Mouse (Mus musculus): ENCODE measurements around the gene Grwd1.
"Not testable (repeated sequence)": the region's sequence is repeated elsewhere in the genome, so short reads cannot be mapped to it uniquely, and the experiment has no call there.

Gene Grwd1

DNA sequence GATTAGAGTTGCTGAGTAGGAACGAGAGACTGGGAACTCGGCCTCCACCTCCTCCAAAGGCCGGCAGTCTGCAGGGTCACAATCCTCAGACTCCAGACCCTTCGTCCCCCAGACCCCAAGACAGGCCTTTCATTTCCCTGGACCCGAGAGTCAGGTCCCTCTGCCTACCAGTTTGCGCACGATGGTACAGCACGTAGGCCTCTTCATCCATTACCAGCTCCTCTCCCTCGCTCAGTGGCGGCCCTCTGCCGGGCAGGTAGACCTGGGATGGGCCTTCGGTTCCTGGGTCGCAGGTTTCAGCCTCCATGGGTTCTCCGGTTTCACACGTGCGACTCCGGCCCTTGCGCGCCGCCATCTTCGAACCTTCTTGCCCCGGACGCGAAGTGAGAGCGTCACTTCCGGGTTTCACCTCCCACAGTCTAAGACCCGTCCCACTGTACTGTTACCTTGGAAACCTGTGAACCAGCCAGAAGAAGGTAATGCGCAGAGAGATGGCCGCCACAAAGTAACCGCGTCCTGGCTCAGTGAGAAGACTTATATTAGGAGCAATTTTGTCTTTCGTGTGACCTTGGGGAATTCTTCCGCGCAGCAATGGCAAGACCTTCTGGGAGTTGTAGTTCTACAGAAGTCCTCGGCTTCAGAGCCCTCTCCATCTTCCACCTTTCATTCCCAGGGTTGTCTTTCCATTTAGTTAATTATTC is at the start of gene Grwd1:
TSS of gene Grwd1 (minus strand) at position 518 of the 701 bp plus-strand sequence.
- DNase-seq (ENCODE audit: low read depth, low spot score) = peak; percentile 92

DNA sequence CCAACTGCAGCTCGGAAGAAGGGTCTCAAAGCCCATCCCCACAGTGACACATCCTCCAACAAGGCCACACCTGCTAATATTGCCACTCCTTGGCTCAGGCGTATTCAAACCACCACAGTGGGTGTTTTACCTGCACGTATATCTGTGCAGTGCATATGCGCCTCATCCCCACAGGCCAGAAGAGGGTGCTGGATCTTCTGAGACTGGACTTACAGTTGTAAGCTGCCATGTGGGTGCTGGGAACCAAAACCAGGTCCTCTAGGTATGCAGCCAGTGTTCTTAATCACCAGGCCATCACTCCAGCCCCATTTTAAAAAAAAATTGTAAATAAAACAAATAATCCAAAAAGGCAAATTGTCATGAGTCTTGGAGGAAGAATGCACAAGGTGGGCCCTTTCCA is 49.8 kb upstream of the Grwd1 start:
- no peak for DNase-seq (ENCODE audit: low read depth, low spot score)

DNA sequence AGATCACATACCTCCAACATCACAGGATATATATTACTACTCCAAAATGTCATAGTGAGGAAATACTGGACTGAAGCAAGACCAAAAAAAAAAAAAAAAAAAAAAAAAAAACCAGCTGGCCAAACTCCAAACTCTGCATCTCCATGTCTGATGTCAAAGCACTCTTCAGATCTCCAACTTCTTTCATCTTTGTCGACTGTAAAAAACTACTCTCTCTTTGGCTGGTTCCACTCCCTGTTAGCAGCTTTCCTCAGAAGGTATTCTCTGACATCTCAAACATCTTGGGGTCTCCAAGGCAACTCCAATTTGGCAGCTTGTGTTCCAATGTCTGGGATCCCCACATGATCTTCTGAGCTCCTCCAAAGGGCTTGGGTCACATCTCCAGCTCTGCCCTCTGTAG is 47.5 kb upstream of the Grwd1 start, which contains the start of gene Grin2d:
TSS of gene Grin2d (minus strand) at position 101 of the 400 bp plus-strand sequence.
- not testable (repeated sequence) for DNase-seq (ENCODE audit: low read depth, low spot score)

DNA sequence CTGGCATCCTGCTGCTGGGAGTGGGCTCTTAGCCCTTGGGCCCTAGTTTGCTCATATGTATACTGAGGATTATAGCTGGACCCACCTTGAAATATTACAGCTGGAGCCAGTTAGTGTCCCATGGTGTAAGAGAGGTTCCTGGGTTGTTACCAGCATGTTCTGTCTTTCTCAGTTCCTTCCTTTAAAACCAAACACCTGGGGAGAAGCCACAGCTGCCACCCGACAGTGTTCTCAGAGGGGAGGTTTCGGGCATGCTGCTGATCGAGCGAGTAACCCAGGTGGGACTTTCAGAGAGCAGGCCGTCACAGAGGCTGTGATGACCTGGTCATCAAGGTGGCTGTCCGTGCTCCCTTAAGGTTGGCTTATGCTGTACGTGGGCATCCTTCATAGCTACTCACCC is 46.2 kb upstream of the Grwd1 start:
- no peak for DNase-seq (ENCODE audit: low read depth, low spot score)

DNA sequence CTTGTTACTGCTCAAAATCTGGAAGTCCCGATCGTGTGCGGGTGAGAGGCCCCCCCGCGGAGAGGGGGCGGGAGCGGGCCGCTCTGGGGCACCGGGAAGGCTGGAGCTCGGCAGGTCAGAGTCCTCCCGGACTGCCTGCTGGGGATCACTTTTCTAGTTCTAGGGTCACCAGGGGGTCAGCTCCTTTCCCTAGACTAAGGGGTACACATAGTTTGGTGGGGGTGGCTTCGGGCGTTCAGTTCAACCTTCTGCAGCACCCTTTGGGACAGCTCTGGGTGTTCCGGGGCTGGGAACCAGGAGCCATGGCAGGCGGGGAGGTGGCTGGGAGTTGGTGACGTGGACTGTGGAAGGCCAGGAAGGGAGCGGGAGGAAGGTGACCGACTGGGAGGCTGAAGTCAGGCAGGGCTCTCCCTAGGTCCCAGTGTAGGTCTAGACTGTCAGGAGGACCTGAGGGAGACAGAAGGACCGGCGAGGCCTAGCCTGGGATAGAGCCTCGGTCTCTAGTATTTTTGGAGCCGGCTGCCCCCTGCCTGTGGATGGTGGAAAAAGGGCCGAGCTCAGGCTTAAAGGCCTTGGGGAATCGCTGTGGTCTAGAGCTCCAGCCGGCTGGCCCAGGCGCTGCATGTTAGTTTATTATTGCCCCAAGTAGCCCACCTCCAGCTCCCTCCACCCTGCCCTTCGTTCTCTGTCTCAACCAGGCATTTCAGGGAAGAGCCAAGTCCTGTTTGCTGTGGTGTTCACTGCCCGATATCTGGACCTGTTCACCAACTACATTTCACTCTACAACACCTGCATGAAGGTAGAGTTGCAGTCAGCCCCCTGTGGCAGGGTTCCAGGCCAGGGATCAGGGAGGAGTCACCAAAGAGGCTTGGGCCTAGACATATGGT is 42.6 kb upstream of the Grwd1 start:
- peak; percentile 31 for DNase-seq (ENCODE audit: low read depth, low spot score)

DNA sequence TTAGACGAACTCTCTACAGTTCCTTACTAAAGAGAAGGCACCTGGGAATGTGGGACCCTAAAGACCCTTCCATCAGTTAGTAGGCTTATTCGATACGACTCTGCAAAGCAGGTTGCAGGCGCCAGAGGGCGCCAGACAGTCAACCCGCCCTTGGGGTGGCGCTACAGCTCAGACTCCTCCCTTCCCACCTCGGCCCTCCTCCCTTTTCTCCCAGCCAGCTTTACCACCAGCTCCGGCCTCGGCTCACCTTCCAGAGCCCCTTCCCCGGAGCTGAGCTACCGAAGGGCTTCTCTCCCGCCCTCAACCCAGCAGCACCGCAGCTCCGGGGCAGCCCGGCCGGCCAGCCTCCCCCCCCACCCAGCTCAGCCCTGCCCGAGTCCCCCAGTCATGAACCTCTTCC is 41.9 kb upstream of the Grwd1 start, which contains the start of gene Kdelr1:
TSS of gene Kdelr1 (plus strand) at position 149 of the 400 bp plus-strand sequence.
- DNase-seq (ENCODE audit: low read depth, low spot score) = peak; percentile 96

DNA sequence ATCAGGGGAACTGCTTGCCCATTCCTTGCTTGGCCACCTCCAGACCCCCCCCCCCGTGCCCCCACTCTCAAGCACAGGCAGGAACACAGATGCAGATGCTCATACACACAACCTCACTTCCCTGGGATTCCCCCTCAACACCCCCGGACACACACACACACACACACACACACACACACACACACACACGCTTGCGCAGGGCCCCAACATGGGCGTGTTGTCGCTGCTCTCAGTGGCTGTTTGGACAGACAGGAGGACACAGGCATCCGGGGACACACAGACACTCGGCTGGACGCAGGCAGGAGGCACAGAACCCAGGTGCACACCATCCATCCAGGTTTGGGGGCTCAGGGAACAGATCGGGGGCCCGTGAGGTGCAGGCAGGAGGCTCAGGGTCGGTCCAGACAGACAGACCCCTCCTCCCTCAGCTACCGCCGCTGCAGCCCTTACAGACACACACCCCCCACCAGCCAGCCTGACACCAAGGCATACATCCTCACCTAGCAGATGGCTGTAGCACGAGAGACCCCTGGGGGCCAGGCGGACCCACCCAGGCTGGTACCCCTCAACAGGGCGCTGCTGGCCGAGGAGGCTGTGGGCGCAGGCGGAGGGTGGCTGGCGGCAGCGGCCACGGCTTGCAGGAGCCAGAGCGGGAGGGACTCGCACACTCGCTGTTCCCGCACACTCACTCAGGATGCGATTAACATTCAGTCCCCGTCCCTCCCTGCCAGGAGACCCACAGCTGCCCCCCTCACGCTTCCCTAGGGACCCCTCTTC is 39.7 kb upstream of the Grwd1 start:
- DNase-seq (ENCODE audit: low read depth, low spot score) = no peak

DNA sequence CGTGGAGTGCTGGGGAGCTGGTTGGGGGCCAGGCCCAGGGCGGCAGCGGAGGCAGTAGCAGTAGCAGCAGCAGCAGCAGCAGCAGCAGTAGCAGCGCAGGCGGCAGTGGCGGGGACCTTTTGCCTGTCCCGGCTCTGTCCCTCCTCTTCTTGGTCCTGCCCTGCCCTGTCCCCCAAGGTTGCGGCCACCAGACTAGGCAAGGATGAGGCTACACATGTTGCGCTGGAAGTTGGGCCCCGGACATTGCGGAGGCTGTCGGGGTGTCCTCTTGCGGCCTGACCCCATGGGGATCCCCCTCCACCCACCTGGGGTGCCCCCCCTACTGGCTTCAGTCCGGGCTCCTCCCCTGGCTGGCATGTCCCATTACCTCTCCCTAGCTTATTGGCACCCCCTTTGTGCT is 39.0 kb upstream of the Grwd1 start:
- DNase-seq (ENCODE audit: low read depth, low spot score) = no peak

DNA sequence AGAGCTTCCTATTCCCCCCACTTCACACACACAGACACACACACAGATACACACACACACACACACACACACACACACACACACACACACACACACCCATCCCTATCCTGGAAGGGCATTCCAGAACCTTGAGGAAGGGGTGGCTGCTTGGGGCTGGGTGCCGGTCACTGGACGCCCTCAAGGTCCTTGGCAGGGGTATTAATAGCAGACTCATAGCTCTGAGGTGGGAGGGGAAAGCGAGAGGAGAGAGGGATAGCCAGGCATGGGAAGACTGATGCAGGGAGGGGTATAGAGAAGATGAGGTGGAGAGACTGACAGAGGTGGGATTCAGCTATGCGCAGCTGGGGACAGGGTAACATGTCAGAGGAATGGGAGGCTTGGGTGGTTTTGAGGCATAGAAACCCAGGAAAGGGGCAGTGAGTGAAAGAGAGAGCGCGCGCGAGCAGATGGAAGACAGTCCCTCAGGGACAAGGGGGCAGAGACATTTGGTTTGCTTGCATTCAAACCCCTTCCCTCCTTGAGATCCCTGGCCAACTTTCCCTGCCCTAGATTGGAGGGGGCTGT is 38.4 kb upstream of the Grwd1 start:
- DNase-seq (ENCODE audit: low read depth, low spot score) = no peak

DNA sequence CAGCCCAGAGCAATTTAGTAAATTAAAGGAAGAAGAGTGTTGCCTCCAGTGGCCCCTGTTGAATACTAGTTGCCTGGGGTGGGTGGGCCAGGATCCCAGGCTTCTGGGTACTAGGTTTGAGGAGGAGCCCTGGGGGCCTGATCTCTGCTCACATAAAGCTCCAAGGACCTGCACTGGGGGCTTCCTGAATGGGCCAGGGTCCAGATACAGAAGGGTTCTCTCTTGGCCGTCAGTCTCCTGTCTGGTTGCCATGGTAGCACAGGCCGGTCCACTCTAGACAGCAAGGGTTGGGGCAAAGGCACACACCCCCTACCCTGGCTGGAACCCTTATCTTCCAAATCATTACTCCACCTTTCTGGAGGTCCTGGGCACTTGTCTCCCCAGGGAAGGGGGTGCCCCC is 37.1 kb upstream of the Grwd1 start:
- no peak for DNase-seq (ENCODE audit: low read depth, low spot score)

DNA sequence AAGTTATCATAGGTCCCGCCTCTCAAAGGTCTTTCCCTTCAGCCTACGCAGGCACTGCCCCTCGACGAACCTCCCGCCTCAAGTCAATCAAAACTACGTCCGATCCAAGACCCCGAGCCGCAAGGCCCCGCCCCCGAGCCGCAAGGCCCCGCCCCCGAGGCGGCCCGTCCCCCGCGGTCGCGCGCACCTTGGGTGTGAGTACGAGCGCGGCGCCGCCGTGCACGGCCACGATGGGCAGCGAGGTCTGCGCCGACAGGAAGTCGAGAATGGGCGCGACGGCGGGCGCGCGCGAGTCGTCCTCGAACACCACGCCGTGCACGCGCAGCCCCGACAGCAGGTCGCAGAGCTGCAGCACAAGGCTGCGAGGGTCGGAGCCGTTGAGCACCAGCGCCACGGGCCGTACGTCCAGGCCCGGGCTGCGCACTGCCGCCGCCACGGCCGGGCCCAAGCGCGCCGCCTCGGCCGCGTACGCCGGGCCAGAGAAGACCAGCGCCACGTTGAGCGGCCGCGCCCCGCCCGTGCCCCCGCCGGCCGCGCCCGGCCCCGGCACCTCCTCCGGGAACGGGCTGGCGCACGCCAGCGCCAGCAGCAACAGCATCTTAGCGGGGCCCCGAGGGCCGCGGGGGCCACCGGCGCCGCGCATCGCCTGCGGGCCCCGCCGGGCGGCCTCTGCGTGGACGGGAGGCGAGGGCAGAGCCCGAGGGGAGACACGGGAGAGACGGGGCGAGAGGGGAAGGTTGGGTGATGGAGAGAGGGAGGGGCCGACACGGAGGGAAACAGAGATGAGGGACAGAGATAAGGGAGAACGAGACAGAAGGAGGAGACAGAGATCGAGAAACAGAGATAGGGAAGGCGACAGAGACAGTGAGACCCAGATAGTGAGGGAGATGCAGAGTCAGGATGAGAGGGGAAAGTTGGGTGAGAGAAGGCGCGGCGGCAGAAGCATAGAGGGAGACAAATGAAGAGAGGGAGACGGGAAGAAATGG is 35.5 kb upstream of the Grwd1 start:
- DNase-seq (ENCODE audit: low read depth, low spot score) = peak; percentile 91

DNA sequence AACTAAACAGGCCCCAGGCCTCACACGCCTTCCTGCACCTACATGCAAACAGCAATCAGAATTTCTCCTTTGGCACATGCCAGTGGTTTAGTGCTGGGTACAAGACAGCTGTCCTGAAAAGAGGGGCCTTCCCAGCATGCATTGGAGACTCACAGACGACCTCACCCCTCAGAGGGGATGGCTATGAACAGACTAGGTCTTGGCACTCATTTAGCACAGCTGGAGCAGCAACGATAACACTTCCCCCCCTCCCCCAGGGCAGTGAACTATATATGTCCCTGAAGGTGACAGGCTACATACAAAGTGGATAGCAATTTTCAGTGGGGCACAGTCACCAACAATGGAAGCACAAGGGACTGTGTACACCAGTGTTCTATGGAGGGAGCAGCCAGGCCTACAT is 33.7 kb upstream of the Grwd1 start:
- DNase-seq (ENCODE audit: low read depth, low spot score) = no peak

DNA sequence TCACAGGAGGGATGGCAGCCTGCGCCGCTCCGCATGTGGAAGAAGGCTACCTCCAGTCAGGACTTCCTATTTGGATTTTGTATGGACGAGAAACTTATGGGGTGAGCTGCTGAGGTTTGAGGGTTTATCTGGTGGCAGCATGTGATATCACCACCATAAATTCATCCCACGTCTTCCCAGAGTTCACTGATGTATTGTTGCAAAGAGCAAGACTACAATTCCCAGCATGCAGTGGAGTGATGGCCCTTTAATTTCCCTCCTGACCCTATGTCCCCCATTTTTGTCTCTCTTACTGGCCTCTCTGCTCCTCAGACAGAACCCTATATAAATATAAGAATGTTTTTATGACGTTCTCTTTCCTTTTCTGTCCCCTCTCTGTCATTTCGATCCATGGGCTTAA is 32.1 kb upstream of the Grwd1 start:
- no peak for DNase-seq (ENCODE audit: low read depth, low spot score)

DNA sequence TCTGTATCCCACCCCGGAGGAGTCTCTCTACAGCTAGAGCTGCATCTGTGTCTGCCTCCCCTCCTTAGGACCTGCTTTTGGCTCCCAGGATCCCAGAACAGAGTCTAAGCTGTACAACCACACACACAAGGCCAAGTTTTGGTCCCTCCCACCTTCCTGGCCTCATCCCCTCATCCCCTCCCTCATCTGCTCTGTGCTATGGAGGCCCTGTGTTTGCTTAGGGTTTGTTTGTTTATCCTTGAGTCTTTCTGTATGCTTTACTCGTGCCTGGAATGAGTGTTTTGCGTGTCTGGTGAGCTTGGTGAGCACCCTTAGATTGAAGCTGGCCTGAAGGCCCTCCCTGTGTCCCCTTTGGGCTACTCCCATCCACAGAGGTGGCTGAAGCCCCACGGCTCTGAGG is 28.3 kb upstream of the Grwd1 start:
- DNase-seq (ENCODE audit: low read depth, low spot score) = no peak

DNA sequence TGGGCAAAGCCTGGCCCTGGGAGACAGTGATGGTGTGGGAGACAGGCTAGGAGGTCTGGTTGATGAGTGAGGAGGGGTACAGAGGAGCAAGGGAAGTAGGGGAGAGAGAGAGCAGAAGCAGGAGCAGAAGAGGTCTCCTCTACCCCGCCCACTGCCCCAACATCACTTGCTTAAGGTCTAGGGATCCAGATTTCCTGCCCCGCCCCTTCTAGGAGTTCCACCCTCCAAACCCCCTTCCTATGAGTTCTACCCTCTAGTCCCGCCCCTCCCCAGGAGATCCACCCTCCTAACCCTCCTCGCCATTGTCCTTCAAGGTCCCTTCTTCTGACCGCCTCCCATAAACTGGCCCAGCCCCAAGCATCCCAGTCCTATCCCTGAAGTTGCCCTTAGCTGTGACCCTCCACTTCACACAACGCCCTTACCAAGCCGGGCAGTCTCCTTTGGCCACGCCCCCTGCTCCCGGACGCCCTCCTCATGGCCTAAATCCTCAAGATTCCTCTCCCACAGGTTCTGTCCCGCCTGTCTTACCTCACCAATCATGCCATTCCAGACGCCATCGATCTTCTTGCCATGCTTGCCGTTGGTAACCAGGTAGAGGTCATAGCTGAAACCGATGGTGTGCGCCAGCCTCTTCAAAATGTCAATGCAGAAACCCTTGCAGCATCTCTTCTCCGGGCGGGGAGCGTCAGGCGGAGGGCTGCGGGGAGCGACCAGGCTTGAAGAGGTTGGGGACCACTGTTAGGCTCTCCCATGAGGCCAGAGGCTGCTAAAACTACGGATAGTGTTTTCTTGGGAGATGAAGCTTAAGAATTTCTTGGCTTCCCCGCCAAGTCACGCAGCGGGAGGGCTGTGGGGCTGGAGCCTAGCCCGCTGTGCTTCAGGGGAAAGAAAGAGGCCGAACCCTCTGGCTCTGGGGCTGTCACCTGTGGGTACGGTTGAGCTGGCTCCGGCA is 26.5 kb upstream of the Grwd1 start:
- peak; percentile 27 for DNase-seq (ENCODE audit: low read depth, low spot score)

DNA sequence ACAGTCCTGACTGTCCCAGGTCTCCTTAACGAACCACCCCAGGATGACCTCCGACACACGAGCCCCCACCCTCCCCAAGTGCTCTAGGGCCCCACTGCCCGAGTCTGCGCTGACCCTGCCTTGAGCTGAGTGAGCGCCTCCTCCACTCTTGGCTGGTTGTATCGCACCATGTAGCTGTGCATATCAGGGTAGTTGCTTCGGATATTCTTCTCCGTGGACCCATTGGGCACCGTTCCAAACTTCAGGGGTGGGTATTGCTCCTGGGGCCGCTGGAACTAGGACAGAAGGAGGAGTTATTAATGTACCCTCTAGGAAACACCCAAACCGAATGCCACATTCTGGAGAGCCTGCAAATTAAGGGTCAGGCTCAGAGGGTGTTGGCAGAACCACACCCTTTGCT is 22.3 kb upstream of the Grwd1 start:
- DNase-seq (ENCODE audit: low read depth, low spot score) = no peak

DNA sequence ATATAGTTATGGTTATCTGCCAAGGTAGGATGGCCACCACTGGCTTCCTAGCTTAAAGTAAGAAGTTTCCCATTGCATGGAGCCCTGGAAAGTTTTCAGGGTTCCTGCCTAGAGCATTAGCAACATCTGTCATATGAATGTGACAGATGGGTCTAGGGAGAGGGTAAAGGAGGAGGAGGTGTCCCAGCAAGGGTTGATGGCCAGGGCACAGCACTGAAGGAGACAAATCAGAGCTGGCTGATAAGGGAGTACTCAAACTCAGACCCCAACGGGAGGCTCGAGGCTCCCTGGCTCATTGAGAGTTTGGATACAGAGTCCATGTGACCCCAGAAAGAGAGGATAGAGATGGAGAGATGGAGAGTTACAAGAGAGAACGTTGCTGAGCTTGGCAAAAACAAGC is 19.9 kb upstream of the Grwd1 start:
- DNase-seq (ENCODE audit: low read depth, low spot score) = no peak

DNA sequence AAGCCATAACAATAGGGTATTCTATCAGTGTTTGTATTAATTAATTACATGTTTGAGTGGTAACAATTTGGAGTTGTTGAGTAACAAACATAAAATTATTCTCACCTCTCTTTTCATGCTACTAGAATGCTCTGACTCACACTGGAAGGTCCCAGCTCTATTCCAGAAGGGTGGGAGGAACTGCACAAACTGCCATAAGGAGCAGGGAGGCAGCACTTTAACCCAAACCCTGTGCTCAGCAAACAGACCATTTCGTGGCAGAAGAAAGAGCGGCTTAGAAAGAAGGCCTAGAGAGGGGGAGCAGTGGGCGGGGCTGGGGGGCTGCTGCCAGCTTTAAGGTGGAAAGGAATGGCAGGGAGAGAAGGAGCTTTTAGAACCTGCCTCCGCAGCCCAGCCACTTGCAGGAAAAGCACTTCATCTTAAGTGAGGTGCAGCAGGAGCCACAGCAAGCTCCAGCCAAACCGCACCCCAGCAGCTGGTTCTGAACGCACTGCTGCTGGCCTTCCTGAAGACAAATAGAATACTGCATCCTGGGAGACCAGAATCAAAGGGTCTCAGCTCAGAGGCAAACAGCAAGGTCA is 17.8 kb upstream of the Grwd1 start:
- DNase-seq (ENCODE audit: low read depth, low spot score) = no peak

Data from forelimb bud, embryonic 11.5 days (tissue).